Mouse (Mus musculus) Muller cell, postnatal 12 days (primary cell): ENCODE data around the gene Zranb1.

Experiments used
- DNase-seq: peaks from one replicate; pipeline ENCODE4 v3.0.0-alpha.2; 2015; ENCODE audit errors: inconsistent ontology term

Zranb1 gene

DNA sequence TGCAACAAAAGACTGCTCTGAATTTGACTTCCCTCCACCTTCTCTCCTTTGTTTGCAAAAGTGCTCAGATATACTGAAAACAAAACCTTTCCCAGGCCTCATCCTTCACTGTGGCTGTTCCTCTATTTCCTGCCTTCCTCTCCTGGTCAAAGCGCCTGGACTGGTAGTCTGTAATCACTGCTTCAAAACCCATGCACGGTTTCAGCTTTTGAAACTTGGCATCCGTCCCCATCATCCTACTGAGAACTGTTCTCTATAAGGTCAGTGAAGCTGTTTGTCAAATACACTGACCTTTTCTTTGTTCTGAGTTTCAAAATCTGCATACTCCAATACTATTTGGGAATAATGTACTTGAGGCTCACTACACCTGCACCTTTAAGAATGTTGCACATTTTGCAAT is 3.7 kb upstream of the Zranb1 start:
- DNase-seq: no peak

GRCm38 (mm10) chr7:132930055-132930454 is 887 bp upstream of the Zranb1 start:
- no peak for DNase-seq

- peak; percentile 53 for DNase-seq
These were observed 814 bp downstream of the Zranb1 start for GRCm38 (mm10) chr7:132931560-132932351.

- DNase-seq: no peak
These were observed 2.4 kb downstream of the Zranb1 start for GRCm38 (mm10) chr7:132933331-132933730.

GRCm38 (mm10) chr7:132934743-132935142 is 3.8 kb downstream of the Zranb1 start:
- no peak for DNase-seq

- DNase-seq: no peak
These were observed 8.2 kb downstream of the Zranb1 start for GRCm38 (mm10) chr7:132939118-132939517.

- no peak for DNase-seq
These were observed 9.6 kb downstream of the Zranb1 start for GRCm38 (mm10) chr7:132940569-132940968.

GRCm38 (mm10) chr7:132949968-132950367 is 19.0 kb downstream of the Zranb1 start:
- no peak for DNase-seq

- DNase-seq: no peak
These were observed 19.7 kb downstream of the Zranb1 start for GRCm38 (mm10) chr7:132950613-132951012.

DNA sequence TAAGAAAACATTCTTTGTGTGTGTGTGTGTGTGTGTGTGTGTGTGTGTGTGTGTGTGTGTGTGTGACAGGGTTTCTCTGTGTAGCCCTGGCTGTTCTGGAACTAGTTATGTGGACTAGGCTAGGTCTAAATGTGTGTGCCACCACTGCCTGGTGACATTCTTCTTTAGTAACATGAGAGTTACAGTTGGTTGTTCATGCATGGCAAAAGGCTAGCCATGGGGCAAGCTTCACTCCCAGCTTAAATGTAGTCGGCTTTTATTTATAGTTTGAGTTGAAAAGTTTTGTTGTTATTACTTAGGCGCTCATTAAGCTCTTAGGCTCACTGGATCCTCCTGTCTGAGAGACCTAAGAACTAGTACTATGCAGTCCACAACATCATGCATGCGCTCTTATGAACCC is 33.5 kb downstream of the Zranb1 start:
- DNase-seq: no peak

DNA sequence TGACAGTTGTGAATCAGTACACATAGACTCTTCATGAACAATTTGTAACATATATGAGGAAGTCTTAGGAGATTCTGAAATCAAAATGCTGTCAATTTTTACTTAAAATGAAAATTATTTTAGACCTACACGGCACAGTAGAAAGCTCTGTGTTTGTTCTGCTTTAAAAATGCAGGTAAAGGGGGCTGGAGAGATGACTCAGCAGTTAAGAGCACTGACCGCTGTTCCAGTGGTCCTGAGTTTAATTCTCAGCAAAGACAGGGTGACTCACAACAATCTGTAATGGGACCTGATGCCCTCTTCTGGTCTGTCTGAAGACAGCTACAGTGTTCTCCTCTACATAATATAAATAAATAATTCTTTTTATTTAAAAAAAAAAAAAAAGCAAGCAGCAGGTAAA is 34.8 kb downstream of the Zranb1 start:
- DNase-seq: no peak

GRCm38 (mm10) chr7:132972079-132972478 is 41.1 kb downstream of the Zranb1 start:
- no peak for DNase-seq

DNA sequence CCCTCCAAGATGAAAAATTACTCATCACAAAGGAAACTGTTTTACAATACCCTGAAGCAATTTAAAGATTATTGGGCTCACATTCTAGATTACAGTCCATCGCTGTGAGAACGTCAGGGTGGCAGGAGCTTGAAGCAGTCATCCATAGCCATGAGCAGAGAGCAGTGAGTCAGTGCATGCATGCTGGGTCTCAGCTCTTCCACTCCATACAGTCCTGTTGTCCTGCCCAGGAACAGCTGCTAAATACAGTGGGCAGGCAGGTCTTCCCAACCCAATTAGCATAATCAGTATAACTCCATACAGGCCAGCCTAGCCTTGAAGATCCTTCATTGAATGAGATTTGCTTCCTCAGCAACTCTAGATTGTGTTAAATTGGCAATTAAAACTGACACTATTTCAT is 45.1 kb downstream of the Zranb1 start:
- peak; percentile 33 for DNase-seq

- no peak for DNase-seq
These were observed 47.0 kb downstream of the Zranb1 start for GRCm38 (mm10) chr7:132977981-132978380.

- no peak for DNase-seq
These were observed 51.7 kb downstream of the Zranb1 start for GRCm38 (mm10) chr7:132982639-132983038.

- DNase-seq: no peak
These were observed 58.9 kb downstream of the Zranb1 start for GRCm38 (mm10) chr7:132989839-132990238.

GRCm38 (mm10) chr7:132991240-132991900 is 60.4 kb downstream of the Zranb1 start:
- DNase-seq: no peak

- no peak for DNase-seq
These were observed 62.1 kb downstream of the Zranb1 start for GRCm38 (mm10) chr7:132992967-132993615.

DNA sequence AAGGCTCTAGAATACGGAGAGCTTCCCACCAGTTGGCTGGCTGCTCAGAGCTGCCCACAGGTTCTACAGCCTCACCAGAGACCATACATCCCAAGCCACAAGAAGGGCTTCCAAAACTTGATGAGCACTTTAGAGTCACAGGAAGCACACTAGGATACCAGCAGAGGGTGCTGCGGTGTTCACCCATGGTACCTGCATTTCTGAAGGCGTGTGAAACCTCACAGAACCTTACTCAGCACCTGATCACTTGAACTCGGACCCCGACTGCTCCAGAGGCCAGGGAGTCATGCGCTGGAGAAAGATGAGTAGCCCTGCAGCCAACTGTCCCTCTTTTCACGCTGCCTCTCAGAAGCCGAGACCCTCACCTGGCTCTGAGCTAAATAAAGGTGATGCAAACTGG is 63.2 kb downstream of the Zranb1 start:
- no peak for DNase-seq

DNA sequence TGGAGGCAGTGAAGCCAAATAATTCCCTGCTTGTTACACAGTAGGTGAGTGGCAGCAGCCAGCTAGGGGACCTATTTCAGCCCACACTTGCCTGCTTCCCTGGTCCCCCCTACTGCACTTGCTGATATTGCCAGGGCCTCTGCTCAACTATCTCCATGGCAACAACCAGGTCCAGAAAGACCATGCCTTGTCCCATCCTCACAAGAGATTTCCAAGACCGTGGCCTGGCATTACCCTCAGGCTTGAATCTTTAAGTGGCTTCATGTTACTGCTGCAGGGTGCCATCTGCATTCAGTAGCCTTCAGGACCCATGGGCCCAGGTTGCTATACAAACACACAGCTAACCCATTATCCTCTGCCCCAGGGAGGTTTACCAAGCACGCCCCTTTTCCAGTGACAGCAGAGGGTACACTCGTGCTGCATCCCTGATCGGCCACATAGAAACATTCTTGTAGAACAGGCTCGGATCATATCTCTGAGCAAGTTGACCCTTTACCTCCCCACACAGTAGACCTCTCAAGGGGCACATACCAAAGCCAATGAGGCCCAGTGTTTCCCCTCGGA is 63.8 kb downstream of the Zranb1 start:
- no peak for DNase-seq

DNA sequence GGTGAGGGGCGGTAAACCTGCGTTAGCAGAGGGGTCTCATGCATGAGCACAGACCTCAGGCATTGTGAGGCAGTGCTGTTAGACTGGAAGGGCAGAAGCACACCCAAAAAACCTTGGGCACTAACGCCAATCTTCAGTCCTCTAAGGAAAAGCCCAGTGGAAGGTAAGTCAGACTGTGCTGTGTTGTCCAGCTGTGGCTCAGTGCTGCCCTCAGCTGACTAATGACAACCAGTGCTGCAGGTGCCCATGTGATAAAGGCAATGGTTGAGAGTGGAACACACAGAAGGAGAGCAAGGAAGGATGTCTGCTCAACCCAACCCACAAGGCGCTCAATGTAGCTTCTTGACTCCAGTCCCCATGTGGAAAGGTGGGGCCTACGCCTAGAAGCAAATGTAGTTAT is 65.4 kb downstream of the Zranb1 start:
- DNase-seq: no peak

- no peak for DNase-seq
These were observed 67.7 kb downstream of the Zranb1 start for GRCm38 (mm10) chr7:132998639-132999038.
